ENCODE assay signal across 8 mouse cellular contexts in genomic region chr5:130858148-130858547, GRCm38 (mm10).
DNase-seq lines count a peak whose midpoint lies in the region; ATAC-seq and TF ChIP-seq lines count a peak whose summit lies in the region.
"Had no signal": no experiment of that assay in that cellular context is flagged by ENCODE, and none has a peak within 500 bp of the region (broad histone marks: within the 10 kb centered on the region; RNA-seq: fewer than 3 reads in every experiment).

No protein-coding gene starts in this region.

- in situ Hi-C loops in Patski (cut with MboI; ENCODE audit: low pct_unique_long_range_greater_than_20kb) = loop anchor here (5.0 kb wide), 1 partner anchor 586 kb away; no protein-coding TSS in a partner anchor

- no peaks in the 10 kb centered on the region for H3K36me3 ChIP-seq in midbrain, embryonic 10.5 days
- no peaks in the 10 kb centered on the region for H3K36me3 ChIP-seq in midbrain, embryonic 16.5 days (ENCODE audit: control insufficient read depth, insufficient read depth, low read length)
- H3K36me3 ChIP-seq in hindbrain, embryonic 11.5 days (ENCODE audit: control insufficient read depth, insufficient read depth, low read length) = no peaks in the 10 kb centered on the region
- H3K36me3 ChIP-seq in liver, embryonic 11.5 days (ENCODE audit: control insufficient read depth, insufficient read depth, low read length) = no peaks in the 10 kb centered on the region
- H3K36me3 ChIP-seq: heart, embryonic 15.5 days had no signal

- no peaks in the 10 kb centered on the region for H3K9me3 ChIP-seq in midbrain, embryonic 10.5 days (replicated peaks)
- H3K9me3 ChIP-seq in midbrain, embryonic 16.5 days (replicated peaks; ENCODE audit: control insufficient read depth, low read length, poor library complexity, severe bottlenecking) = no peaks in the 10 kb centered on the region
- no peaks in the 10 kb centered on the region for H3K9me3 ChIP-seq in hindbrain, embryonic 11.5 days (ENCODE audit: control insufficient read depth, low read length)
- H3K9me3 ChIP-seq in liver, embryonic 11.5 days (ENCODE audit: control insufficient read depth, low read length) = no peaks in the 10 kb centered on the region
- H3K9me3 ChIP-seq: heart, embryonic 15.5 days had no signal

- no peak overlapping the region for H3K9ac ChIP-seq in midbrain, embryonic 16.5 days (ENCODE audit: low read depth, low read length)
- no peak overlapping the region for H3K9ac ChIP-seq in hindbrain, embryonic 11.5 days (ENCODE audit: low read depth, low read length)
- no peak overlapping the region for H3K9ac ChIP-seq in liver, embryonic 11.5 days (ENCODE audit: low read depth, low read length)
- H3K9ac ChIP-seq: heart, embryonic 15.5 days had no signal

- DNase-seq in midbrain, embryonic 10.5 days (ENCODE audit: low spot score) = peak; percentile 42
- DNase-seq in Patski (ENCODE audit: low read depth, low spot score) = no peak
- peak; percentile 63 to 75 for DNase-seq in cerebellum, adult 18-20 months
- DNase-seq in hindbrain, embryonic 11.5 days (ENCODE audit: low spot score) = peak; percentile 78
- DNase-seq in liver, embryonic 11.5 days (ENCODE audit: low spot score) = no peak
- DNase-seq in right cerebral cortex, adult 2 months (ENCODE audit: low spot score in 2 of 2) = peak; percentile 47 to 75

- no peaks in the 10 kb centered on the region for H3K4me1 ChIP-seq in midbrain, embryonic 10.5 days
- H3K4me1 ChIP-seq in midbrain, embryonic 16.5 days (ENCODE audit: control insufficient read depth, insufficient read depth, low read length) = no peaks in the 10 kb centered on the region
- H3K4me1 ChIP-seq in hindbrain, embryonic 11.5 days (replicated peaks; ENCODE audit: control insufficient read depth, insufficient read depth, low read length) = no peaks in the 10 kb centered on the region
- no peaks in the 10 kb centered on the region for H3K4me1 ChIP-seq in liver, embryonic 11.5 days (replicated peaks; ENCODE audit: control insufficient read depth, insufficient read depth, low read length)
- H3K4me1 ChIP-seq: heart, embryonic 15.5 days had no signal

- no peak for ATAC-seq in midbrain, embryonic 16.5 days
- peak; percentile 44 for ATAC-seq in Patski
- ATAC-seq in hindbrain, embryonic 11.5 days (ENCODE audit: low FRiP score) = no peak
- ATAC-seq in liver, embryonic 11.5 days (replicated peaks; ENCODE audit: low FRiP score) = 0 out of 2 replicates have a peak, but pooled peaks have one; percentile 17

- H3K27me3 ChIP-seq in midbrain, embryonic 10.5 days (ENCODE audit: low read depth, poor library complexity, severe bottlenecking) = no peaks in the 10 kb centered on the region
- no peaks in the 10 kb centered on the region for H3K27me3 ChIP-seq in midbrain, embryonic 16.5 days (ENCODE audit: control insufficient read depth, insufficient read depth, low read depth, low read length)
- peaks cover 3% of the 10 kb centered on the region for H3K27me3 ChIP-seq in Patski
- H3K27me3 ChIP-seq in hindbrain, embryonic 11.5 days (ENCODE audit: control insufficient read depth, insufficient read depth, low read length) = no peaks in the 10 kb centered on the region
- H3K27me3 ChIP-seq in liver, embryonic 11.5 days (replicated peaks; ENCODE audit: control insufficient read depth, insufficient read depth, low read length) = no peaks in the 10 kb centered on the region

- no peak overlapping the region for H3K27ac ChIP-seq in midbrain, embryonic 10.5 days (replicated peaks)
- no peak overlapping the region for H3K27ac ChIP-seq in midbrain, embryonic 16.5 days (ENCODE audit: low read length)
- H3K27ac ChIP-seq in hindbrain, embryonic 11.5 days (ENCODE audit: low read depth, low read length) = no peak overlapping the region
- no peak overlapping the region for H3K27ac ChIP-seq in liver, embryonic 11.5 days (ENCODE audit: low read depth, low read length)
- H3K27ac ChIP-seq: heart, embryonic 15.5 days had no signal

- H3K4me3 ChIP-seq in midbrain, embryonic 10.5 days = no peak overlapping the region
- no peak overlapping the region for H3K4me3 ChIP-seq in midbrain, embryonic 16.5 days (ENCODE audit: low read depth, low read length)
- H3K4me3 ChIP-seq in hindbrain, embryonic 11.5 days (ENCODE audit: low read depth, low read length) = no peak overlapping the region
- no peak overlapping the region for H3K4me3 ChIP-seq in liver, embryonic 11.5 days (ENCODE audit: low read depth, low read length)
- H3K4me3 ChIP-seq: heart, embryonic 15.5 days had no signal

- CTCF ChIA-PET in Patski (lab: Charles Lee) = interaction anchor here (0.7 to 3.1 kb wide), 9 partner anchors 9 to 571 kb away, joined by 3 to 17 read pairs (median 4); no protein-coding TSS in a partner anchor

- POLR2A ChIA-PET in Patski (lab: Charles Lee) = no interaction called here

- no peak overlapping the region for H3K4me2 ChIP-seq in midbrain, embryonic 16.5 days (ENCODE audit: low read length)
- H3K4me2 ChIP-seq in hindbrain, embryonic 11.5 days (replicated peaks; ENCODE audit: low read depth, low read length) = no peak overlapping the region
- H3K4me2 ChIP-seq in liver, embryonic 11.5 days = no peak overlapping the region
- H3K4me2 ChIP-seq: heart, embryonic 15.5 days had no signal

- TF ChIP-seq CTCF in Patski (IDR thresholded peaks at IDR 0.05) = peak; percentile 84

- WGBS in midbrain, embryonic 10.5 days = 26% methylated on average over 8 of the region's 8 CpGs
- 24% methylated on average over 8 of the region's 8 CpGs for WGBS in midbrain, embryonic 16.5 days
- WGBS in hindbrain, embryonic 11.5 days = 21% methylated on average over 8 of the region's 8 CpGs
- 24% methylated on average over 8 of the region's 8 CpGs for WGBS in liver, embryonic 11.5 days

Comparison
In these comparisons a context has a peak if more than half of its experiments do, and no peak if none do; other contexts are left out.
1. DNase-seq: peak in midbrain, embryonic 10.5 days (single experiment), cerebellum, adult 18-20 months (2 of 2), hindbrain, embryonic 11.5 days (single experiment) and right cerebral cortex, adult 2 months (2 of 2); none in Patski (single experiment) and liver, embryonic 11.5 days (single experiment).
2. ATAC-seq: peak in Patski (single experiment) and liver, embryonic 11.5 days (single experiment); none in midbrain, embryonic 16.5 days (single experiment) and hindbrain, embryonic 11.5 days (single experiment).